Mouse (Mus musculus): ENCODE results near the gene Pla2g4d. TPM values are rescaled to one million over a fixed set of nuclear protein-coding genes. Genes with fewer than 3 reads are reported as not detected.
A peak's percentile ranks its signal among the peaks of the same experiment; 100 is the strongest.
"Not testable (repeated sequence)": the region's sequence is repeated elsewhere in the genome, so short reads cannot be mapped to it uniquely, and the experiment has no call there.

Gene Pla2g4d
- polyA plus RNA-seq, 1 experiment, result not detected

DNA sequence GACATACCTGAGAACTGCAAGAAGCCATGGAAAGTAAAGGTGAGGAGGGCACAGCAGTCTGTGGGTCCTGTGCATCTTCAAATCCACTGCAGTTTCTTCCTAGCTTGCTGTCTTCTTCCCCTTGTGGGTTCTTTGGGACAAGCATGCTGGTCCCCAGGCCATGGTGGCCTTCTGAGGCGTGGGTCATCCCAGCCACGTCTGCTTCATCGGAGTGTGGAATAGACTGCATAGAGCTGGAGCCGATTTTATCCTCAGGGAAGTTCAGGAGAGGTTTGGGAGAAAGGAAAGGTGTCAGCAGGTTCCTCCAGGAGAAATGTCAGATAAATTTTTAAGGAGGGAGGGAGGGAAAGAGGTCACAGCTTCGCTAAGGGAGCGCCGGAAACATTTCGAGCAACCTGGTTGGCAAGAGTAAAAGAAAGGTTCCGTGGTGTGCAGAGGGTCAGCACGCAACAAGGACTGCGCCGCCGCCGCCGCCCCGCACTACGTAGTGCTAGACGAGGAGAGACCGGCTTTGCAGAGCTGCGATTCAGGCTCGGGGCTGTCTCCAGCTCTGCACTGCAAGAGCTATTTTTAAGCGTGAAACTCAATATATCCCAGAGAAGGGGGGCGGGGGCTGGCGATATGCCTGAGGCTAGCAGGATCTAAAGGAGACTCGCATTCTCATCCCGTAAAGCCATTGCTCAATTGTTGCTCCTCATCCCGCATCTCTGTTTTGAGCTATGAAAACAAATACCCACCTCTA is 44.1 kb downstream of the Pla2g4d start, which contains the start of gene Pla2g4e:
Gene Pla2g4e, minus strand, starts transcription at position 657 of the 742 bp plus-strand sequence.
- Histone ChIP-seq H3K27ac (ENCODE audit: insufficient read depth, low read depth, low read length) (peak within 1 kb of the TSS; percentile 55), H3K4me3 (ENCODE audit: insufficient read depth, low read depth, low read length) (peak within 1 kb of the TSS; percentile 46), H3K4me1 (ENCODE audit: control insufficient read depth, insufficient read depth, low read length) (peaks cover 8% of the 10 kb centered on the region)
- 2% methylated on average over 27 of the region's 27 CpGs for WGBS
- TF ChIP-seq POLR2A (IDR thresholded peaks at IDR 0.05; ENCODE audit: insufficient read depth, low read depth, low read length) (peak; percentile 22; the same call in 1 of the 2 replicates), CTCF (IDR thresholded peaks at IDR 0.05; ENCODE audit: insufficient read depth, low read depth, low read length) (0 out of 2 replicates have a peak, but pooled peaks have one; percentile 4)

- Histone ChIP-seq H3K4me3 (ENCODE audit: insufficient read depth, low read depth, low read length) (no peak overlapping the region), H3K4me1 (ENCODE audit: control insufficient read depth, insufficient read depth, low read length) (peaks cover 8% of the 10 kb centered on the region), H3K27ac (ENCODE audit: insufficient read depth, low read depth, low read length) (no peak overlapping the region)
- TF ChIP-seq POLR2A (IDR thresholded peaks at IDR 0.05; ENCODE audit: insufficient read depth, low read depth, low read length), result no peak
- TF ChIP-seq CTCF (IDR thresholded peaks at IDR 0.05; ENCODE audit: insufficient read depth, low read depth, low read length), result no peak
- WGBS, result 83% methylated on average over 2 of the region's 2 CpGs
Observed at GRCm38 (mm10) chr2:120243995-120244394, 45.0 kb downstream of the Pla2g4d start.

DNA sequence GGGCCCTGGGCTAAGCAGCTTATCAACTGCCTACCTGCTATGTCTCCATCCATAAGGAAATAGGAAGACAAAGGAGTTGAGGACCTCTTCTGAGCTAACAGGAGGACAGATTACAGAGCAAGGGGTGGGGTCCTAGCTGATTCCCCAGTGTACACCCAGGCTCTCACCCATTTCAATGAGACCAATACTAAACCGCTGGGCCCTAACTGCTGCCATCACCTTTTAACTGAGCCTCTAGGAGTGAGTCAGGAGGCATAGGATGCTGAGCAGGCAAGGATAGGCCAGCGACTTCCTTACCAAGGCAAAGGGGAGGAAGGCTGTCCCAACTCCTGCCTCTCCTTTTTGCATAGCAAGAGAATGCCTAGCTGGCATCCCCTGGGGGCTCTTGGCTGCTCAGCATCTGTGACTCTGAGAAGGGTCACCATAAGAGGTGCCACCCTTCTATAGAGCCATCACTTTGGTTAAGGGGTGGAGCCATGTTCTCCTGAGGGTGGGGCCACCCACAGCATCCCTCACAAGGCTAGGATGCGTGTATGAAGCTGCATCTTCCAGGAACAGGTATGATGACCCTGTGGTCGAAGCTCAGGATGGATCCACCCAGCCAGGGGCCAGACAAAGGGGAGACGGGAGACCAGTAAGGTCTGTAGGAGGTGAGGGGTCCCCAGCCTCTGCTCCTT is 46.1 kb downstream of the Pla2g4d start:
- 82% methylated on average over 5 of the region's 5 CpGs for WGBS
- TF ChIP-seq POLR2A (IDR thresholded peaks at IDR 0.05; ENCODE audit: insufficient read depth, low read depth, low read length), result no peak
- no peak for TF ChIP-seq CTCF (IDR thresholded peaks at IDR 0.05; ENCODE audit: insufficient read depth, low read depth, low read length)
- peak overlapping the region; percentile 11; the same call in 1 of the 2 replicates for H3K4me3 ChIP-seq (ENCODE audit: insufficient read depth, low read depth, low read length)
- peaks cover 11% of the 10 kb centered on the region for H3K4me1 ChIP-seq (ENCODE audit: control insufficient read depth, insufficient read depth, low read length)
- no peak overlapping the region for H3K27ac ChIP-seq (ENCODE audit: insufficient read depth, low read depth, low read length)

DNA sequence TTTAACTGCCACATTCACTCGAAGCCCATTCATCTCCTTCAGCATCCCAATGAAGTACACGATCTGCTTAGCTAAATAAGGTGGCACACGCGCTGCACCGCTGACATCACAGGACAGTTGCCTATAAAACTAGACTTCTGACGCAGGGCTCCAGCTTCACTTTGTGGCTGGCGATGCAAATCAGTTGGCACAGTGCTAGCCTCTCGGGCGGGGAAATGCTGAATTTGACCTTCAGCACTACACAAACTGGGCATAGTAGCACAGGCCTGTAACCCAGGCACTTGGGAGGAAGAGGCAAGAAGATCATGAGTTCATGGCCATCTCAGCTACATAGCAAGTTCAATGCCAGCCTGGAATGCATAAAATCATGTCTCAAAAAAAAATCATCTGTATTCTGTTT is 50.3 kb downstream of the Pla2g4d start:
- Histone ChIP-seq H3K27ac (ENCODE audit: insufficient read depth, low read depth, low read length) (peak overlapping the region; percentile 21; the same call in 1 of the 2 replicates), H3K4me1 (ENCODE audit: control insufficient read depth, insufficient read depth, low read length) (peaks cover 11% of the 10 kb centered on the region)
- WGBS, result 82% methylated on average over 9 of the region's 9 CpGs
- H3K4me3 ChIP-seq (ENCODE audit: insufficient read depth, low read depth, low read length), result not testable (repeated sequence)

- peaks cover 6% of the 10 kb centered on the region for H3K4me1 ChIP-seq (ENCODE audit: control insufficient read depth, insufficient read depth, low read length)
- WGBS, result 64% methylated on average over 5 of the region's 5 CpGs
- no peak overlapping the region for H3K4me3 ChIP-seq (ENCODE audit: insufficient read depth, low read depth, low read length)
- TF ChIP-seq CTCF (IDR thresholded peaks at IDR 0.05; ENCODE audit: insufficient read depth, low read depth, low read length), result no peak
- TF ChIP-seq POLR2A (IDR thresholded peaks at IDR 0.05; ENCODE audit: insufficient read depth, low read depth, low read length), result no peak
- H3K27ac ChIP-seq (ENCODE audit: insufficient read depth, low read depth, low read length), result peak overlapping the region; percentile 42; the same call in 1 of the 2 replicates
Observed at GRCm38 (mm10) chr2:120237784-120238183, 51.2 kb downstream of the Pla2g4d start.

DNA sequence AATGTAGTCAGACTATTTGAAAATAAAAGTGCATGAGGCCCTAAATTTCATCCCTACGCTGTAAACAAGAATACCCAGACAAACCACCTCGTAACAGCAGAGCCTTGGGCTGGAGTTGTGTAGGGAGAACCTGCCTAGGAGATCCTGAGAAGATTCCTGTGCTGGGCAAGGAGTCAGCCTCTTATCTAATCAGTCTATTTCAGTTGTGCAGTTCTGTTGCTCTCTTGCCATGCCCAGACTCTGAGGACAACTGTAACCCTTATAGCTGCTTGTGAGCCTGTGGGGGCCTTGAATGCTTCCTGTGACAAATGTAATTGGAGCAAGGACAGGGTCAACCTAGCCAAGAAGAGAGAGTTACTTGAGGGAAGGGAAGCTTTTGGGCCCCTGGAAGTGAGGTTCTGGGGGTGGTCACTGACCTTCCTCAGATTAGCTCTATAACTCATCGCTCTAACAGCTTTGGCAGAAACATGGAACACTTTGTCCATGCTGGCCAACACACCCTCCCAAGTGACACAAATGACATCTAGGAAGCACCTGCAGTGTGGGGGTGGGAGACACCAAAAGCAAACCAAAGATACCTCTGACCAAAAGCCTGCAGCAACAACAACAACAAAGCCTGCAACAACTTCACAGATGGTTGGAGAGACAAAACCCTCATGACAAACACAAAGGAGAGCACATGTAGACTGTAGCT is 52.9 kb downstream of the Pla2g4d start:
- no peak for TF ChIP-seq CTCF (IDR thresholded peaks at IDR 0.05; ENCODE audit: insufficient read depth, low read depth, low read length)
- no peak for TF ChIP-seq POLR2A (IDR thresholded peaks at IDR 0.05; ENCODE audit: insufficient read depth, low read depth, low read length)
- WGBS, result 96% methylated on average over 3 of the region's 3 CpGs
- no peak overlapping the region for H3K27ac ChIP-seq (ENCODE audit: insufficient read depth, low read depth, low read length)

GRCm38 (mm10) chr2:120235381-120235780 is 53.6 kb downstream of the Pla2g4d start:
- WGBS, result 71% methylated on average over 3 of the region's 3 CpGs
- no peak for TF ChIP-seq POLR2A (IDR thresholded peaks at IDR 0.05; ENCODE audit: insufficient read depth, low read depth, low read length)
- peaks cover 6% of the 10 kb centered on the region for H3K4me1 ChIP-seq (ENCODE audit: control insufficient read depth, insufficient read depth, low read length)
- no peak overlapping the region for H3K27ac ChIP-seq (ENCODE audit: insufficient read depth, low read depth, low read length)
- H3K4me3 ChIP-seq (ENCODE audit: insufficient read depth, low read depth, low read length), result no peak overlapping the region

More for the DNA sequence above, 52.9 kb downstream of the Pla2g4d start:
- Histone ChIP-seq H3K4me1 (ENCODE audit: control insufficient read depth, insufficient read depth, low read length) (peaks cover 6% of the 10 kb centered on the region), H3K4me3 (ENCODE audit: insufficient read depth, low read depth, low read length) (no peak overlapping the region)

DNA sequence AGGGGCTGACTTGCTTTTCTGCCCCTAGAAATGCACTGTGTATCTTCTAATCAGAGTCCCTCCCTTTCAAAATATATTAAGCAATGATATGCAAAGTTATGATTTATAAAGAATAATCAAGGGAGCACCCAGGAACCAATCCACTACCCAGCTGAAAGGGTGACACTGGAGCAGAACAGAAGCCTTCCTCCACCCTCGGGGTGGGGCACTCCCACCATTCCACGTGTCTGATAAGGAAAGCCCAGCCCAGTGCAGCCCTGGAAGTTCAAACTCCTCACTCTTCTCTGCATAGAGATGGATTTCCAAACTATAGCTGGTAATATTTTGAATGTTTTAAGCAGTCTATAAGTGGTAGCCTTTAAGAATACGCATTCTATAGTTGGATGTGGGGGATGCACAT is 57.4 kb downstream of the Pla2g4d start:
- WGBS, result 70% methylated on average over 3 of the region's 3 CpGs
- H3K4me1 ChIP-seq (ENCODE audit: control insufficient read depth, insufficient read depth, low read length), result no peaks in the 10 kb centered on the region
- no peak overlapping the region for H3K4me3 ChIP-seq (ENCODE audit: insufficient read depth, low read depth, low read length)
- TF ChIP-seq CTCF (IDR thresholded peaks at IDR 0.05; ENCODE audit: insufficient read depth, low read depth, low read length), result no peak
- TF ChIP-seq POLR2A (IDR thresholded peaks at IDR 0.05; ENCODE audit: insufficient read depth, low read depth, low read length), result no peak
- H3K27ac ChIP-seq (ENCODE audit: insufficient read depth, low read depth, low read length), result no peak overlapping the region

Other genes with a start within 250 kb of the Pla2g4d start
- not detected in 2 replicates for gene Ehd4, start 134.6 kb downstream of the Pla2g4d start, polyA plus RNA-seq (2012; ENCODE audit: insufficient read depth, insufficient read length, low replicate concordance, missing spikeins)
- not detected in 2 replicates for gene Pla2g4e, start 43.9 kb downstream of the Pla2g4d start, polyA plus RNA-seq (2012; ENCODE audit: insufficient read depth, insufficient read length, low replicate concordance, missing spikeins)
- gene Pla2g4f, start 25.0 kb upstream of the Pla2g4d start, polyA plus RNA-seq (2012; ENCODE audit: insufficient read depth, insufficient read length, low replicate concordance, missing spikeins), result not detected in 2 replicates
- 75.0 TPM in 1 of 2 replicates, not detected in the other for gene Vps39, start 63.9 kb upstream of the Pla2g4d start, polyA plus RNA-seq (2012; ENCODE audit: insufficient read depth, insufficient read length, low replicate concordance, missing spikeins)
- gene Ganc, start 114.7 kb upstream of the Pla2g4d start, polyA plus RNA-seq (2012; ENCODE audit: insufficient read depth, insufficient read length, low replicate concordance, missing spikeins), result 580 TPM in 1 of 2 replicates, not detected in the other
- not detected in 2 replicates for gene Tmem87a, start 114.9 kb upstream of the Pla2g4d start, polyA plus RNA-seq (2012; ENCODE audit: insufficient read depth, insufficient read length, low replicate concordance, missing spikeins)
- not detected in 2 replicates for gene Capn3, start 166.8 kb upstream of the Pla2g4d start, polyA plus RNA-seq (2012; ENCODE audit: insufficient read depth, insufficient read length, low replicate concordance, missing spikeins)